Mouse (Mus musculus) brain, embryonic 14.5 days (tissue): ENCODE data around the gene Syne2.

ENCODE experiments used
- CTCF ChIP-seq: fragments of 200-500 bp; IDR thresholded peaks from 2 replicates; pipeline ENCODE4 v1.5.1; 2012; ENCODE audit warnings: inconsistent platforms, mild to moderate bottlenecking, moderate library complexity, borderline replicate concordance; ENCODE audit not compliant: insufficient read depth, insufficient read length; ENCODE audit errors: extremely low read depth
- POLR2A ChIP-seq: fragments of 200-500 bp; IDR thresholded peaks from 2 replicates; pipeline ENCODE4 v1.6.1; 2012; ENCODE audit warnings: mild to moderate bottlenecking, inconsistent platforms, borderline replicate concordance; ENCODE audit not compliant: poor library complexity, insufficient read depth, insufficient read length, severe bottlenecking; ENCODE audit errors: extremely low read depth

GRCm38 (mm10) chr12:76008991-76009390 lies 191.1 kb downstream of the Syne2 start:
- no peak for TF ChIP-seq POLR2A
- no peak for TF ChIP-seq CTCF
